Mouse (Mus musculus): ENCODE results near the gene Fam163b.

GRCm38 (mm10) chr2:27067124-27067523 is 75.2 kb downstream of the Fam163b start:
- TF ChIP-seq CHD2 (IDR thresholded peaks at IDR 0.05; ENCODE audit: low read depth, low read length) (no peak), ZC3H11A (IDR thresholded peaks at IDR 0.05; ENCODE audit: borderline replicate concordance, low read depth, low read length) (no peak)
